Mouse (Mus musculus) heart, embryonic 16.5 days (tissue): Measurements from ENCODE around the gene Upk3b. TPM values are rescaled to one million over a fixed set of nuclear protein-coding genes. Genes with fewer than 3 reads are reported as not detected.

Experiments
- ATAC-seq: fragments of 200-750 bp; cut with Nextera tagmentation; replicated peaks from 2 replicates; pipeline ENCODE4 v1.8.0; 2017; ENCODE audit warnings: moderate number of reproducible peaks; ENCODE audit not compliant: insufficient read depth, low FRiP score; ENCODE audit errors: extremely low read depth
- H3K27ac ChIP-seq: fragments of 300-500 bp; sonication (generic); 2 replicates; pipeline ENCODE4 v1.5.1; 2014; ENCODE audit warnings: mild to moderate bottlenecking, low read length, control low read depth, moderate library complexity
- H3K27me3 ChIP-seq: fragments of 300-500 bp; sonication (generic); 2 replicates; pipeline ENCODE4 v1.6.1; 2014; ENCODE audit warnings: low read length, mixed read lengths; ENCODE audit not compliant: control insufficient read depth, insufficient read depth
- H3K36me3 ChIP-seq: fragments of 300-500 bp; sonication (generic); 2 replicates; pipeline ENCODE4 v1.6.1; 2014; ENCODE audit not compliant: control insufficient read depth, insufficient read depth
- H3K4me1 ChIP-seq: fragments of 300-500 bp; sonication (generic); 2 replicates; pipeline ENCODE4 v1.6.1; 2014; ENCODE audit warnings: low read length, mixed read lengths; ENCODE audit not compliant: control insufficient read depth, insufficient read depth
- H3K4me2 ChIP-seq: fragments of 300-500 bp; sonication (generic); 2 replicates; pipeline ENCODE4 v1.6.1; 2014; ENCODE audit warnings: low read depth, mild to moderate bottlenecking, control low read depth, low read length
- H3K4me3 ChIP-seq: fragments of 300-500 bp; sonication (generic); 2 replicates; pipeline ENCODE4 v1.5.1; 2014; ENCODE audit warnings: mild to moderate bottlenecking, control low read depth, low read length
- H3K9ac ChIP-seq: fragments of 300-500 bp; sonication (generic); 2 replicates; pipeline ENCODE4 v1.6.1; 2014; ENCODE audit warnings: low read length, control low read depth
- H3K9me3 ChIP-seq: fragments of 300-500 bp; sonication (generic); replicated peaks from 2 replicates; pipeline ENCODE4 v1.6.1; 2016; ENCODE audit warnings: low read length; ENCODE audit not compliant: control insufficient read depth
- WGBS: fragments of 180-500 bp; shearing (Covaris S2); extraction: QIAGEN DNeasy Blood & Tissue Kit; methylation state at CpG from one replicate; pipeline ENCODE4 v1.1.7; 2014; 5-methylcytosine and 5-hydroxymethylcytosine counted together
- polyA plus RNA-seq: library from polyadenylated mRNA; unstranded; fragments of >200 nt; fragmentation: Nextera tagmentation; extraction: Ambion mirVana; gene quantifications from 2 replicates; pipeline ENCODE4 v1.2.1, GENCODE M21; 2015

Gene Upk3b
- polyA plus RNA-seq, 1 experiment from 2014 or later, result 28.7 TPM

DNA sequence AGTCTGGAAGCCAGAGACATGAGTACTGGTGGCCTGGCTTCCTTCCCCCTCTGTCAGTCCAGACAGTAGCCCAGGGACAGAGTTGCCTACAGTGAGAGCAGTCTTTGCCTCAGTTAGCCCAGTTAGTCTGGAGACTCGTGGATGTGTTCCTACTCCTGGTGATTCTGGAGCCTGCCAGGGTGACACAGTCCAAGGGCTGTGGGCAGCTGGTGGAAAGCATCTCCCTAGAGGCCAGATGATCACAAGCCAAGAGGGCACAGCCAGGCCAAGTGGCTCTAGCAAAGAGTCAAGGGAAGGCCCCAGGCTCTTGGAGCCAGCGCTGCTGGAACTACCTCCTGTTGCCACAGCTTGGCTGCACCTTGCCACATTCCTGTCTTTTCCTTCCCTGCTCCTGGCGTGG is 12.6 kb upstream of the Upk3b start:
- Histone ChIP-seq H3K27ac (no peak overlapping the region), H3K27me3 (no peaks in the 10 kb centered on the region), H3K4me1 (no peaks in the 10 kb centered on the region), H3K9me3 (no peaks in the 10 kb centered on the region), H3K4me3 (no peak overlapping the region), H3K9ac (no peak overlapping the region), H3K36me3 (peaks cover 12% of the 10 kb centered on the region), H3K4me2 (no peak overlapping the region)
- ATAC-seq, result no peak
- 90% methylated on average over 3 of the region's 3 CpGs for WGBS

DNA sequence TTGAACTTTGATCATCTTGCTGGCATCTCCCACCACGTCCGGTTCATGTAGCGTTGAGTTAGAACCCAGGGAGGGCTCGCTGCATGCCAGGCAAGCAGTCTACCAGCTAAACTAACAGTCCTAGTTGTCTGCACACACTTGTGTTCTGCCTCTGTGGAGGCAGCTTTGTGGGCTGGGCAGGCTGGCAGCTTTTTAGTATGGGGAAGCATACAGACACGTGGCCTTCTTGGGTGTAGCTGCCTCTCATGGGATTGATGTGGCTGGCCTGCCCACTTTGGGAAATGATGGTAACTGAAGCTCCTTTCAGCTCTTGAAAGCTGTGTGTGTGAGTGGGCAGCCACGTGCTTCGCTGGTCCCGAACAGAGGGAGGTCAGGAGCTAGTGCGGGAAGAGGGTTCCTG is 11.4 kb upstream of the Upk3b start:
- WGBS, result 87% methylated on average over 9 of the region's 9 CpGs
- no peaks in the 10 kb centered on the region for H3K9me3 ChIP-seq
- H3K27ac ChIP-seq, result no peak overlapping the region
- peaks cover 20% of the 10 kb centered on the region for H3K36me3 ChIP-seq
- no peaks in the 10 kb centered on the region for H3K4me1 ChIP-seq
- no peak for ATAC-seq
- no peak overlapping the region for H3K4me2 ChIP-seq
- H3K27me3 ChIP-seq, result no peaks in the 10 kb centered on the region
- no peak overlapping the region for H3K4me3 ChIP-seq
- no peak overlapping the region for H3K9ac ChIP-seq

DNA sequence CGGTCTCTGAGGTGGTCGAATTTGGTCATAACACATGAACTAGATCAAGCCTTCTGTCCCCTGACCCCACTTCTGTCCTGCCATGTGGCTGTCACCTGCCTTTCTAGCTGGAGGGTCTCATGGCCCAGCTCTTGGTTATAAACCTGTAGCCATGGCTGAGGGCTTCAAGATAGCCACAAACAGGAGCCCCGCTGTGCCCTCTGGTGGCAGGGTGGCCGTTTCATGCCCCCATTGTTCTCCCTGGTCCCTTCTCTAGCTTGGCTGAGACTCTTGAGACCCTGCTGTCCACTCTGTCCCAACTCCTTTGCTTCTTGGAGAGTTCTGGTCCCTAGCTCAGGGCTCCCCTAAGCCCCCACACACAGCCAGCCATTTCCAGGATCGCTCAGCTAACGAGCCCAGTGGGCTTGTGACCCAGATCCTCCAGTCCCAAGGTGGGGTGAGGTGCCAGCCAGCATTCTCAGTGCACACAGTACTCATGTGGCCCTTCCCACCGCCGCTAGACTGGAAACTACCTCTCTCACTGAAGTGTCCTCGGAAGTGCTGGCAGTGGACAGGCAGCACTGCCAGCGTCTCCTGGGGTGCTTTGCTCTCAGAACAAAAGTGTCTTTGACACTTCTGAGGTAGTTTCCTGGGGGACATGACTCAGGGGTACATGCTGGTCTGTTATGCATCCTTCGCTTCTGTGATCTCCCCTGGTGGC is 10.5 kb upstream of the Upk3b start:
- no peak for ATAC-seq
- H3K36me3 ChIP-seq, result peaks cover 28% of the 10 kb centered on the region
- 83% methylated on average over 11 of the region's 11 CpGs for WGBS

DNA sequence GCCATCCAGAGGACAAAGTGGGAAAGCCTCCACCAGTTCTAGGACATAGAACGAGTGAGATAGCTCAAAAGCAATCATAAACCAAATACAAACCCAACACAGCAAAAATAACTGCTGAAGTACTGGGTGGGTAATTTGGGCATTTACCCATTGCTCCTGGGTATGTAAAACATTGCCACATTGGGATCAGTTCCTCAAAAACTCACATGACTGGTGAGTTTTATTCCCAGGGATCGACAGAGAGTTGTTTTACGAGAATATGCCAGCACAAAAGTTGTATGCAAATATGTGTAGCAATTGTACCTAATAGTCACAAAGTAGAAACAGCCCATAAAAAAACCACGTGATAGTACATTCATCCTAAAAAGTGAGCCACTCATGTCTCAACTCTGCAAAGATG is 3.4 kb upstream of the Upk3b start:
- Histone ChIP-seq H3K36me3 (peaks cover 17% of the 10 kb centered on the region), H3K27ac (no peak overlapping the region), H3K27me3 (no peaks in the 10 kb centered on the region), H3K4me1 (no peaks in the 10 kb centered on the region), H3K9me3 (no peaks in the 10 kb centered on the region), H3K9ac (no peak overlapping the region), H3K4me3 (no peak overlapping the region), H3K4me2 (no peak overlapping the region)
- 75% methylated on average over 4 of the region's 4 CpGs for WGBS
- ATAC-seq, result no peak

More for the DNA sequence above, 10.5 kb upstream of the Upk3b start:
- Histone ChIP-seq H3K27me3 (no peaks in the 10 kb centered on the region), H3K4me1 (no peaks in the 10 kb centered on the region), H3K9ac (no peak overlapping the region), H3K27ac (no peak overlapping the region), H3K4me3 (no peak overlapping the region), H3K4me2 (no peak overlapping the region), H3K9me3 (no peaks in the 10 kb centered on the region)

DNA sequence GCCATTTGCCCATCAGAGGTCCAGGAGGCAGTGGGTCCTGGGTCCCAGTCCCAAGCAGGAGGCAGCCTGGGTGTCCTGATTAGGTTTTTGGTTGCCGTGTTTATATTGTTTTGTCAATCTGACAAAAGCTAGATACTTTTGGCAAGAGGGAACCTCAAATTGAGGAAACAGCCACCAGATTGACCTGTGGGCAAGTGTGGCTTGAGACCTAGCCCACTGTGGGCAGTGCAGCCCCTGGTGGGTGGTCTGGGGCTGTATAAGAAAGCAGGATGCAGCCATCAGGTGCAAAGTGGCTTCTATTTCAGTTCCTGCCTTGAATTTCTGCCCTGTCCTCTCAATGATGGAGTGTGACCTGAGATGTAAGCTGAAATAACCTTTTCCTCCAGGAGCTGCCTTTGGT is 3.0 kb upstream of the Upk3b start:
- Histone ChIP-seq H3K4me3 (no peak overlapping the region), H3K4me2 (no peak overlapping the region), H3K27ac (no peak overlapping the region), H3K36me3 (peaks cover 17% of the 10 kb centered on the region), H3K9ac (no peak overlapping the region), H3K27me3 (no peaks in the 10 kb centered on the region), H3K4me1 (no peaks in the 10 kb centered on the region), H3K9me3 (no peaks in the 10 kb centered on the region)
- no peak for ATAC-seq
- WGBS, result 80% methylated on average over 1 of the region's 1 CpGs

DNA sequence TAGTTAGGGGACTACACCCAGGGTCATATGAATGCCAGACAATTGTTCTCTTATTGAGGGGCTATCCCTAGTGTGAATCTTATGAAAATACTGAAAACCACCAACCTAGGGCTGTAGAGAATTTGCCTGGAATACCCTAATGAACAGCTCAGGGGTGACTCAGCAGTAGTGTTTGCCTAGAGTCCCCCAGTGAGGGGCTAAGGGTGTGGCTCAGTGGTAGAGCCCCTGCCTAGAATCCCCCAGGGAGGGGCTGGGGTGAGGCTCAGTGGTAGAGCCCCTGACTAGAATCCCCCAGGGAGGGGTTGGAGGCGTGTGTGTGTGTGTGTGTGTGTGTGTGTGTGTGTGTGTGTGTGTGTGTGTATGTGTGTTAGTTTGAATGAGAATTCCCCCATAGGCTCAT is 1.6 kb upstream of the Upk3b start:
- ATAC-seq, result no peak
- no peak overlapping the region for H3K9ac ChIP-seq
- 100% methylated on average over 1 of the region's 1 CpGs for WGBS

DNA sequence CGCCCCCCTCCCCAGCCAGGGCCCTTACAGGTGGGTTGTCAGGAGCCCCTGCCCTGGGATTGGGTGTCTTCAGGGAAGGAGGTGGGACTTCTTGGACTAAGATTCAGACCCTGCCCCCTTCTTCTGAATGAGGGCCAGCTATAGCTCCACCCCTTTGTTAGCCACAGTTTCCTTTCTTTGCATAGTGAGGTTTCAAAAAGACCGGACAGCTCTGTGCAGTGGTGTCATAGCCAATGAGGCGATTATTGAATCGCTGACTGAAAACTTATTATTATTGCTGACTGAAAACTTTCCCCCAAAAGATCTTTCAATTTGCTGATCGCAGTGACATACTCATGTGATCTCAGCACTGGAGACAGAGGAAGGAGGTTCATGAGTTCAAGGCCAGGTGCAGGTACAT is 1.9 kb downstream of the Upk3b start:
- Histone ChIP-seq H3K4me2 (no peak overlapping the region), H3K27ac (no peak overlapping the region), H3K36me3 (no peaks in the 10 kb centered on the region), H3K9ac (no peak overlapping the region), H3K4me3 (no peak overlapping the region), H3K27me3 (no peaks in the 10 kb centered on the region), H3K4me1 (no peaks in the 10 kb centered on the region), H3K9me3 (no peaks in the 10 kb centered on the region)
- ATAC-seq, result no peak
- WGBS, result 37% methylated on average over 5 of the region's 5 CpGs

More for the DNA sequence above, 1.6 kb upstream of the Upk3b start:
- Histone ChIP-seq H3K4me2 (no peak overlapping the region), H3K9me3 (no peaks in the 10 kb centered on the region), H3K27me3 (no peaks in the 10 kb centered on the region), H3K4me1 (no peaks in the 10 kb centered on the region), H3K27ac (no peak overlapping the region), H3K36me3 (peaks cover 9% of the 10 kb centered on the region; the same call in 1 of the 2 replicates), H3K4me3 (no peak overlapping the region)

DNA sequence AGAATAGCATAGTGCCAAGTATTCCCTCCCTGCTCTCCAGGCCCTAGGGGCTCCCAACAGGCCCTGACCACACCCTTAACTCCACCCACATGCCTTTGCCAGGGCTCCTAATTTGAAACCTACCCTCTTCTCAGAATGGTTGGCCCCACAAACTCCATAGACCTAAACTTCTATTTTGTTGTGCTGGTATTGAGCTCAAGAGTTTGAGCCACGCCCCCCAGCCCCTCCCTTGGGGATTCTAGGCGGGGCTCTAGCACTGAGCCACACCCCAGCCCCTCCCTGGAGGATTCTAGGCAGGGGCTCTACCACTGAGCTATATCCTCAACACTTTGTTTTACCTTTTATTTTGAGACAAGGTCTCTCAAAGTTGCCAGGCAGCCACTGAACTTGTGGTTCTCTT is 3.0 kb downstream of the Upk3b start:
- Histone ChIP-seq H3K36me3 (no peaks in the 10 kb centered on the region), H3K9ac (no peak overlapping the region), H3K27ac (no peak overlapping the region), H3K27me3 (no peaks in the 10 kb centered on the region), H3K4me3 (no peak overlapping the region), H3K4me2 (no peak overlapping the region), H3K4me1 (no peaks in the 10 kb centered on the region), H3K9me3 (no peaks in the 10 kb centered on the region)
- ATAC-seq, result no peak
- WGBS, result 45% methylated on average over 2 of the region's 2 CpGs

DNA sequence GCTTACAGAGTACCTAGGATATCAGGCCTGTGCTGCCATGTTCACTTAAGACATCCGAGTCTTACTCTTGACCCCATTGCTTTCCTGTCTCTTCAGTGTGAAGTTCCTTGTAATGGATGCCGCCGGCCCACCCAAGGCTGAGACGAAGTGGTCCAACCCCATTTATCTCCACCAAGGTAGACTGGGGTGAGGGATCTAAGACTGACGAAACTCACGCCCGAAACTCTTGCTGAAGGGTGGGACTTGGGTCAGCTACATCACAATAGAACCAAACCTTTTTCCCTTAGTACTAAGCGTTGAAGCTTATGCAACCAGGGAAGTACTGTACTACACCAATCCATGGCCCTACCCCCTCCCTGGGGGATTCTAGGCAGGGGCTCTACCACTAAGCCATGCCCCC is 3.4 kb downstream of the Upk3b start:
- Histone ChIP-seq H3K27me3 (no peaks in the 10 kb centered on the region), H3K4me2 (no peak overlapping the region), H3K4me1 (no peaks in the 10 kb centered on the region), H3K27ac (no peak overlapping the region), H3K9me3 (no peaks in the 10 kb centered on the region), H3K36me3 (no peaks in the 10 kb centered on the region), H3K4me3 (no peak overlapping the region), H3K9ac (no peak overlapping the region)
- 95% methylated on average over 8 of the region's 8 CpGs for WGBS
- no peak for ATAC-seq
